Mouse (Mus musculus) embryonic fibroblast, embryonic 13.5 days (primary cell): ENCODE data around the gene Adipoq.

Experiments used
- CTCF ChIP-seq: IDR thresholded peaks from 2 replicates; pipeline ENCODE4 v1.5.1; 2011; ENCODE audit warnings: mild to moderate bottlenecking, control low read depth, low read length, moderate library complexity, borderline replicate concordance; ENCODE audit not compliant: insufficient read depth
- POLR2A ChIP-seq: IDR thresholded peaks from 2 replicates; pipeline ENCODE4 v1.6.1; 2011; ENCODE audit warnings: low read depth, mild to moderate bottlenecking, control low read depth, low read length, moderate library complexity

DNA sequence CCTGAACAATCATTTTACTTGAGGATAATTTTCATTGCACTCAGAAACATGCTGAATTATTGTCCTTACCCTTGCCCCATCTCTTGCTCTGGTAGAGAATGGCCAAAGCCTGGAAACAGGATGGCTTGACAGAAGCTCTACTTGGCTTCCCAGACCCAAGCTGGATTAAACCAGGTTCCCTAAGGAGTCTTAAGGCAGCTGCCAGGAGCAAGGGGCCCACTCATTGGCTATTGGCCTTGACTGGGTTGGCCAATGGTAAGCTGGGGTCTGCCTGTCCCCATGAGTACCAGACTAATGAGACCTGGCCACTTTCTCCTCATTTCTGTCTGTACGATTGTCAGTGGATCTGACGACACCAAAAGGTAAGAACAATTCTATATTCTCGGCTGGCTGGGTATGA, at the start of gene Adipoq:
- no peak for TF ChIP-seq POLR2A
- no peak for TF ChIP-seq CTCF
